Mouse (Mus musculus) C2C12 (cell line): ENCODE data around the gene Senp2. TPM values are rescaled to one million over a fixed set of nuclear protein-coding genes. Genes with fewer than 3 reads are reported as not detected.
A peak's percentile ranks its signal among the peaks of the same experiment; 100 is the strongest.

ENCODE experiments used
- H3K27me3 ChIP-seq: one replicate; pipeline ENCODE4 v1.6.1; 2011; ENCODE audit not compliant: control insufficient read depth, insufficient read depth, insufficient read length
- H3K36me3 ChIP-seq: one replicate; pipeline ENCODE4 v1.6.1; 2011; ENCODE audit not compliant: control insufficient read depth, insufficient read depth
- H3K4me3 ChIP-seq: one replicate; pipeline ENCODE4 v1.5.1; 2011; ENCODE audit warnings: mild to moderate bottlenecking, control low read depth; ENCODE audit not compliant: poor library complexity, insufficient read depth, severe bottlenecking
- H3K79me2 ChIP-seq: one replicate; pipeline ENCODE4 v1.6.1; 2011; ENCODE audit not compliant: control insufficient read depth, insufficient read depth
- H3K79me3 ChIP-seq: one replicate; pipeline ENCODE4 v1.6.1; 2011; ENCODE audit warnings: low read depth, control low read depth
- H3ac ChIP-seq: one replicate; pipeline ENCODE3; 2011; ENCODE audit warnings: low read depth; ENCODE audit not compliant: control insufficient read depth, insufficient read length
- CEBPB ChIP-seq: IDR thresholded peaks from one replicate; pipeline ENCODE4 v1.6.1; 2011; ENCODE audit warnings: low read depth, mild to moderate bottlenecking, control low read depth, moderate library complexity
- CTCF ChIP-seq: IDR thresholded peaks from one replicate; pipeline ENCODE4 v1.5.1; 2011; ENCODE audit not compliant: control insufficient read depth, insufficient read depth, insufficient read length
- FOSL1 ChIP-seq: IDR thresholded peaks from one replicate; pipeline ENCODE4 v1.8.0; 2011; ENCODE audit warnings: mild to moderate bottlenecking, low read length; ENCODE audit not compliant: poor library complexity, insufficient read depth, severe bottlenecking
- MAX ChIP-seq: IDR thresholded peaks from one replicate; pipeline ENCODE4 v1.6.1; 2011; ENCODE audit warnings: mild to moderate bottlenecking, control low read depth
- MYOD1 ChIP-seq: IDR thresholded peaks from one replicate; pipeline ENCODE4 v1.6.1; 2011; ENCODE audit warnings: low read depth; ENCODE audit not compliant: control insufficient read depth, insufficient read length
- MYOG ChIP-seq: IDR thresholded peaks from one replicate; pipeline ENCODE4 v1.6.1; 2011; ENCODE audit not compliant: control insufficient read depth, insufficient read length; ENCODE audit errors: extremely low read depth
- USF1 ChIP-seq: IDR thresholded peaks from one replicate; pipeline ENCODE4 v1.6.1; 2011; ENCODE audit warnings: low read depth, mild to moderate bottlenecking, control low read depth, moderate library complexity
- polyA plus RNA-seq: library from polyadenylated mRNA; unstranded; fragments of >200 nt; fragmentation: generic; extraction: Trizol; gene quantifications from one replicate; pipeline ENCODE4 v1.2.1, GENCODE M21; 2012; ENCODE audit warnings: missing spikeins

Senp2 gene
- polyA plus RNA-seq, 1 experiment = 14.5 TPM

DNA sequence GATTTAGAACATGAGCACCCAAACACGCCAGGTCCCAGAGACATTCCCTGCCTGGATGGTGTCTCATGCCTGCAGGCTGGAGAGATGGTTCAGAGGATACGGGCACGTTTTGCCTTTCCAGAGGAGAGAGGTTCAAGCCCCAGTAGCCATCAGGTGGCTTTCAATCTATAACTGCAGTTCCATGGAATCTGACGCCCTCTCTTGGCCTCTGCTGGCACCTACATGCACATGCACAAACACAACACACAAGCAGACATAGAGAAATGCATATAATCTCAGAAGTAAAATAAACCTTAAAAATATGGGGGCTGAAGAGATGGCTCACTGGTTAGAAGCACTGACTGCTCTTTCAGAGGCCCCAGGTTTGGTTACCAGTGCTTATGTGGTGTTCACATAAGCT lies 8.1 kb upstream of the Senp2 start:
- no peak overlapping the region for H3ac ChIP-seq
- no peaks in the 10 kb centered on the region for H3K36me3 ChIP-seq
- H3K79me2 ChIP-seq = no peaks in the 10 kb centered on the region
- no peak overlapping the region for H3K4me3 ChIP-seq
- H3K79me3 ChIP-seq = no peaks in the 10 kb centered on the region
- no peak for TF ChIP-seq FOSL1
- no peak for TF ChIP-seq CEBPB
- TF ChIP-seq USF1 = no peak
- TF ChIP-seq MYOG = no peak
- TF ChIP-seq MAX = no peak
- TF ChIP-seq CTCF = no peak
- peaks cover 3% of the 10 kb centered on the region for H3K27me3 ChIP-seq

- H3ac ChIP-seq = no peak overlapping the region
- TF ChIP-seq CTCF = no peak
- TF ChIP-seq CEBPB = no peak
- TF ChIP-seq MYOG = no peak
- TF ChIP-seq MAX = no peak
- TF ChIP-seq USF1 = no peak
- no peak for TF ChIP-seq FOSL1
- no peak for TF ChIP-seq MYOD1
- H3K27me3 ChIP-seq = peaks cover 3% of the 10 kb centered on the region
- H3K79me2 ChIP-seq = no peaks in the 10 kb centered on the region
- H3K79me3 ChIP-seq = no peaks in the 10 kb centered on the region
- no peak overlapping the region for H3K4me3 ChIP-seq
- H3K36me3 ChIP-seq = no peaks in the 10 kb centered on the region
Measured at GRCm38 (mm10) chr16:22001606-22002005, 7.7 kb upstream of the Senp2 start.

- no peak for TF ChIP-seq CTCF
- no peak for TF ChIP-seq CEBPB
- TF ChIP-seq FOSL1 = no peak
- TF ChIP-seq MYOG = no peak
- TF ChIP-seq MAX = no peak
- TF ChIP-seq MYOD1 = no peak
- no peak for TF ChIP-seq USF1
- H3K36me3 ChIP-seq = peaks cover 15% of the 10 kb centered on the region
Measured at GRCm38 (mm10) chr16:22009596-22009995, 312 bp downstream of the Senp2 start.

GRCm38 (mm10) chr16:22015569-22015968 lies 6.3 kb downstream of the Senp2 start:
- TF ChIP-seq USF1 (no peak), FOSL1 (no peak), MAX (no peak), CTCF (no peak), CEBPB (no peak), MYOG (no peak), MYOD1 (no peak)
- Histone ChIP-seq H3ac (no peak overlapping the region), H3K79me2 (peaks cover 41% of the 10 kb centered on the region), H3K79me3 (peaks cover 29% of the 10 kb centered on the region), H3K4me3 (no peak overlapping the region), H3K27me3 (no peaks in the 10 kb centered on the region), H3K36me3 (peaks cover 61% of the 10 kb centered on the region)

More at GRCm38 (mm10) chr16:22009596-22009995, 312 bp downstream of the Senp2 start:
- Histone ChIP-seq H3ac (peak overlapping the region; percentile 99), H3K4me3 (peak overlapping the region; percentile 71), H3K27me3 (no peaks in the 10 kb centered on the region), H3K79me3 (peaks cover 37% of the 10 kb centered on the region), H3K79me2 (peaks cover 52% of the 10 kb centered on the region)

GRCm38 (mm10) chr16:22022122-22022521 lies 12.8 kb downstream of the Senp2 start:
- H3K79me2 ChIP-seq = no peaks in the 10 kb centered on the region
- no peak overlapping the region for H3K4me3 ChIP-seq
- peaks cover 1% of the 10 kb centered on the region for H3K79me3 ChIP-seq
- no peak overlapping the region for H3ac ChIP-seq
- H3K36me3 ChIP-seq = peaks cover 66% of the 10 kb centered on the region
- no peaks in the 10 kb centered on the region for H3K27me3 ChIP-seq
- no peak for TF ChIP-seq CEBPB
- no peak for TF ChIP-seq USF1
- no peak for TF ChIP-seq MAX
- no peak for TF ChIP-seq MYOG
- TF ChIP-seq FOSL1 = no peak
- no peak for TF ChIP-seq MYOD1
- no peak for TF ChIP-seq CTCF

DNA sequence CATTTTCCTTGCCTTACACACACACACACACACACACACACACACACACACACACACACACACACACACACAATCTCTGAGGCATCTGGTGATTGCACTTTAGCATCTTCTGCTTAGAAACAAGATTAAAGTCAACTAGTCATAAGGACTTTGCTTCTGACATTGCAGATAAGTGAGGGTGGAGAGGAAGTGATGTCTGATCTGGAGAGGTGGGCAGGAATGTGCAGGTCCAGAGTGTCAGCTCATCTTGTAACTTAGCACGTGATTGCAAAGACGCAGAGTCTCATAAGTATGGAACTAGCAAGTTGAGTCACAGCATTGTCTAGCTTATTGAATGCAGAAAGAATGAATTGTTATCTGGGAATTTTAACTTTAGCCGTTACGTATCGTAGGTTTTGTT lies 18.2 kb downstream of the Senp2 start:
- Histone ChIP-seq H3ac (no peak overlapping the region), H3K36me3 (peaks cover 66% of the 10 kb centered on the region), H3K27me3 (no peaks in the 10 kb centered on the region), H3K79me2 (no peaks in the 10 kb centered on the region), H3K4me3 (no peak overlapping the region), H3K79me3 (no peaks in the 10 kb centered on the region)
- TF ChIP-seq USF1 (no peak), CTCF (no peak), FOSL1 (no peak), MYOG (no peak), CEBPB (no peak), MYOD1 (no peak), MAX (no peak)
